Mouse (Mus musculus): ENCODE data around the gene Lrrc8a.

The Lrrc8a gene

DNA sequence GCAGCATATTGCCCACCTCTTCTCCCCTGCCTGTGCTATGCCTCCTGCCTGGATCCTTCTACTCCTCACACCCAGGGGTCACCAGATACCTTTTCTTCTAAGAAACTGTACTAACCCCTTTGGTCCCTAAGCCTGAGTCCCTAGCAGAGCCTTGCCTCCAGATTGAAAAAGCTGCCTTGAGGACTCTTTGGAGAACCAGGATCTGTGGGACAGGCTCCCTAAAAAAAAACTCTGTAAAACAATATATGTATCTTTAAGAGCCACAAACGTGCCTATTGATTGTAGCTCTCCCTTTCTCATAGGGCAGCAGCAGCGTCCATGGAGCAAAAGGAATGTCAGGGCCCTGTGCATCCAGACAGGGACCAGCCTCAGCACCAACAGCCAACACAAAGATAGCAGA is 2.8 kb downstream of the Lrrc8a start, which contains the start of gene Gm28035:
Gene Gm28035 (plus strand): TSS at position 301 of the 400 bp plus-strand sequence.
- no peak for DNase-seq

- peak; percentile 46 for DNase-seq
These were observed 5.0 kb downstream of the Lrrc8a start for GRCm38 (mm10) chr2:30242509-30242908.

DNA sequence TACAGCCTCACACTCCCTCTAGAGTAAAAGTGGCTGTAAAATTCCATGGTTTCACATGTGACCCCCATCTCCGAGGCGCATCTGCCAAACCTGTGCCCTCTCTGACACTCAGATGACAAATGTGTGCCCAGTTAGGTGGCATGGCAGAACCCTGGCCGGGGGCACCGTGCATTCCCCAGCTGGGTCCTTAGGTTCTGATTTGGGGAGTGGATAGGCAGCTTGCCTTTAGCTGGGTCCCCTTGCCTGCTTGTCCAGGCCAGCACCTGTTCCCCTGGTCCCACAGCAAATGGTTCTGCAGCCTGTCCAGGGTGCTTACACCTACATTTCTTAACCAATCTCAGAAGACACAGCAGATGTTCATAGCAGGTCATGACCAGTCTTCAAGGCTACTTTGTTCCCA is 5.9 kb downstream of the Lrrc8a start:
- DNase-seq = no peak

DNA sequence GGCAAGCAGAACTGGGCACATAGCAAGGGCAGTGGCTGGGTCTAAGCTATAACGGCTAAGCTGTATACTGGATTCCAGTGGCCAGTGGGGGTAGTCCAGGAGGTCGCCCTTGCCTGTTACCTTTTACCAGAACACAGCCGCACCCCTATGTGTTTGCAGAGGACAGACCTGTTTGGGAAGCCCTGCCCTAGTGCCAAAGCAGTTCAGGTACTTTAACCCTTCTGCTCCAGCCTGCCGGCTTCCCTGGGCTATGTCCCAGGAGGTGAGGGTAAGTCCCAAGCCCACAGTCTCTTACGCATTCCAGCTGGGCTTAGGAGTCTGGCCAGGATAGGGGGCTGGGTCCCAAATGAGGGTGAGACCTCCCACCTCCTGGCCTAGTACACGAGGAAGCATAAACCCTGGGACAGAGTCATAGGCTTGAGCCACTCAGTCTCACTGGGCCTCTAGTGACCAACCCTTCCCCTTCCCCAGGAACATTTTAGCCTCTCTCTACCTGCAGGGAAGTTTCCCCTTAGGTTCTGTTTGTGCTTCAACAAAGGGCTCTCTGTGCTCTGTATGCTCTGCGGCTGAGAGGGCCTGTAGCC is 7.2 kb downstream of the Lrrc8a start:
- DNase-seq = no peak

DNA sequence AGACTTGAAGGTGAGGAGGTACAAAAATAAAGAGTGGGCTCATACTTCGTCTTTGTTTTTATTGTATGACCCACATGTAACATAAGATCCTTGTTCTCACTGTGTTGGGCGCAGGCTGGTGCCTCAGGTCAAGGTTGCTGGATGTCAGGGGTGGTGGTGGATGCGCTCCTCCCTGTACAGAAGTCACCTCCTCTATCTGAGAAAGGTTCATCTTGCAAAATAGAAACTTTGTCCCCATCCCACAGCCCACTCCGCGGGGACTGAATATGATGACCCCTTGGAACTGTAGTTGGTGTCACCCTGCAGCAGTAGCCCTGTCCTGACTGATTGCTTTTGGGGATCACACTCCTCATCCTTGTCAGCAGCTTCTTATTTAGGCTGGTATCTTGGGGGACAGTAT is 9.5 kb downstream of the Lrrc8a start:
- no peak for DNase-seq

DNA sequence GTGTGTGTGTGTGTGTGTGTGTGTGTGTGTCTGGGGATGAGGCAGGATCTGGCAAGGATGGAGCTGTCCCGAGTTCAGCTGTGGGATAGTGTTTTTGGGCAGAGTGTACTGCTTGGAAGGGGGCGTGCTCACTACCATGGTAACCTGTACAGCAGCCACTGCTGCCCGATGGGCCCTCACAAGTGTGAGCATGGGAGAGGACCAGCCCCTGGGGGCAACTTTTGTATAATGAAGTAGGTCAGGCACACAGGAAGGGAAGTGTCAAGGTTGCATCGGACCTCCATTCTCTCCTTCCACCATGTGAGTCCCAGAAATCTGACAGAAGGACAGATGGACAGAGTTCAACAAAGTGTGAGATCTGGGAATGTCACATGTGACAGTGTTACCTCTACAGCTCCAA is 10.2 kb downstream of the Lrrc8a start:
- no peak for DNase-seq

- DNase-seq = peak; percentile 44
These were observed 11.7 kb downstream of the Lrrc8a start for GRCm38 (mm10) chr2:30249182-30249581.

DNA sequence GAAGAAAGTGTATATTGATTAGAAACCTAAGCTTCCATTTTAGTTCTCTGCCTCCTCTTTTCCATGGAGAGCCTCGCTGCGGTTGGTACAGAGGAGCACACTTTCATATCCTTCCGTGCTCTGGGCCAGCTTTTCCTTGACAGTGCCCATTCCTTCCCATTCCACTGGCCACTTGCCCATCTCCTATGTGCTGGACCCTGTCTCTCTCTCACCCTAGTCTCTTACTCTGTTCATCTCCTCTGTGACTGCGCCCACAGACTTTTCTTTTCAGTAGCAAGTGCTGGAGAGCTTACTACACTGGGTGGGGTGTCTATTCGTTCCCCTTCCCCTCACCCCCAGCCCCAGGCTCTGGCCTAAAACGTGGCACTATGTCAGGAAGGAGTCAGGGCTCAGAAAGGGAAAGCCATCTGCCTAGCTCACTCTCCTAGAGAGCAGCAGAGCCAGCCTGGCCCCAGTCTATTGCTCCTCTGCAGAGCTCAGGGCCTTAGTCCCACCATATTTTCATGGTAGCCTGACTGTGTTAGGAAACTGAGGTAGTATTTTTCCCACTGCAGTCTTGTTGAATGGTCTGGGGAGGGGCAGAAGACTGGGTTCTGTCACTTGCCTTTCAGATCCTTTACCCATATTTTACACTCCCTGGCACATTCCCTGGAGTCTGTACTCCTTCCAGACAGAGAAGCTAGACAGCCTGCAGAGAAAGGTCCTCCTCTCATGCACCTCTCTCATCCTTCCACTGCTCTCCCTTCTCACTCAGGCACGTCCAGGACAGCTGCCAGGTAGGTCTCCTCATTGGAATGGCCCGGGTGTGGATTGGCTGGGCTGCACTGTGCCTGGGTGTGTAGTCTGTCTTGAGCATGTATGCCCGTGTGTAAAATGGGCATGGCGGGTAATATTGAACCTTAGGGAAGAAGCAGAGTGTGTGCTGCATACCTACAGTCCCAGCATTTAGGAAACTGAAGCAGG is 12.9 kb downstream of the Lrrc8a start:
- no peak for DNase-seq

GRCm38 (mm10) chr2:30251417-30252104 is 14.0 kb downstream of the Lrrc8a start:
- no peak for DNase-seq

GRCm38 (mm10) chr2:30252521-30252920 is 15.0 kb downstream of the Lrrc8a start:
- DNase-seq = no peak

DNA sequence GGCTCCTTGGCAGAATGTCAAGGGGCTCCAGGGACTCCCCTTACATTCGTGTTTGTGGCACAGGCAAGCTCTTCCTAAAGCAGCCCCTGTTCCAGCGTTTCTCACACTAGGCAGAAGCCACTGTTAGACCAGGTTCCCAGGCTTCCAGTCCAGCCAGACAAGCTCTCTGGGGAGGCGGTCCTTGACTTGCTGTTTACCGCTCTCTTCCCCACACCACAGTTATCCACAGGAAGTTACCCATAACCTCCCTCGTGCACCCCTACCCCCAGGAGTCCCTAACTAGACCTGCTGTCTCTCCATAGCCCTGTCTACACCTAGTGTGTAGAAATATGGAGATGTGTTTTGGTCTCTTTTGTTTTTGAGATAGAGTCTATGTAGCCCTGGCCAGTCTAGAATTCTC is 16.3 kb downstream of the Lrrc8a start:
- no peak for DNase-seq

GRCm38 (mm10) chr2:30255631-30256395 is 18.3 kb downstream of the Lrrc8a start:
- DNase-seq = no peak

GRCm38 (mm10) chr2:30256616-30257350 is 19.3 kb downstream of the Lrrc8a start:
- no peak for DNase-seq

- no peak for DNase-seq
These were observed 20.4 kb downstream of the Lrrc8a start for GRCm38 (mm10) chr2:30257699-30258460.

DNA sequence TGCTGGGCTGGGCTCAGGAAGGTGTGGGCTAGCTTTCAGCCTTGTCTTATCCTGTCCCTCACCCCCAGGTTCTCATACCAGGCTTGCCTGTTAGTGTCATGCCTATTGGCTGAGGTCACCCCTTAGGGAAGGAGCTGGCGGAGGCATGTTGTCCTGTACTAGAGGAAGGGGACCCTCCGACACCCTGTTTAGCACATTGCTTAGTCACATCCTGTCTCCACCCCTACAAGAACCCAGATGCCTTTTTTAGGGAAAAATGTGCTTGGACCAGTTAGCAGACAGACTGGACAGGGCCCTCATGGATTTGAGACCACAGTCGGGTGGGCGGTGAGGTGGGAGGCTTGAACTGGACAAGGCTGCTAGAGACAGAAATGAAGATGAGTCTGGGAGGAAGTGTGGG is 21.1 kb downstream of the Lrrc8a start:
- no peak for DNase-seq

GRCm38 (mm10) chr2:30259131-30260064 is 21.9 kb downstream of the Lrrc8a start:
- DNase-seq = no peak

DNA sequence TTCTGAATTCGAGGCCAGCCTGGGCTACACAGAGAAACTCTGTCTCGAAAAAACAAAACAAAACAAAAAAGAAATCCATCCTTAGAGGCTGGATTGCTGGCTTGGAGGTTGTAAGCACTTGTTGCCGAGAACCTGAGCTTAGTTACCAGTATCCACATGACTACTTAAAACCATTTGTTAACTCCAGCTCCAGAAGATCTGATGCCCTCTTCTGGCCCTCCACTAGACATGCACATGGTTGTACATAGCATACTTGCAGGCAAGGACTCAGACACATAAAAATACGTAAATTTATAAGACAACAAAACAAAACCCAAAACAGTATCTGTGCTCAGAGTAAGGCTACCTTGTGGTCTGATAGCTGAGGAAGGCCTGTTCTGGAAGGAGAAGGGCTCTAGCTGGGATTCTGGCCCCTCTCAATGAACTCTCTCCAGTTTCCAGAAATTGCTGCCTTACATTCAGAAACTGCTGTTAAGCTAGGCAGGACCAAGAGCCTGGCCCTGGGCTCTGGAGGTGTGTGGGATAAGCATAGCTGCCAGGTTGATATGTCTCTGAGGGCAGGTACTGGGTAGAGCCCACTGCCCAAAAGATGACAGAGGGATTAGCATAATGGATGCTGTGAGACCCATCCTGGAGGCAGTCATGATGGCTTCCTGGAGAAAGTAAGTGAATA is 23.7 kb downstream of the Lrrc8a start:
- DNase-seq = no peak

GRCm38 (mm10) chr2:30261921-30262839 is 24.7 kb downstream of the Lrrc8a start:
- DNase-seq = no peak
